Comparison of ENCODE assay signal across 10 mouse cellular contexts in the genomic region with DNA sequence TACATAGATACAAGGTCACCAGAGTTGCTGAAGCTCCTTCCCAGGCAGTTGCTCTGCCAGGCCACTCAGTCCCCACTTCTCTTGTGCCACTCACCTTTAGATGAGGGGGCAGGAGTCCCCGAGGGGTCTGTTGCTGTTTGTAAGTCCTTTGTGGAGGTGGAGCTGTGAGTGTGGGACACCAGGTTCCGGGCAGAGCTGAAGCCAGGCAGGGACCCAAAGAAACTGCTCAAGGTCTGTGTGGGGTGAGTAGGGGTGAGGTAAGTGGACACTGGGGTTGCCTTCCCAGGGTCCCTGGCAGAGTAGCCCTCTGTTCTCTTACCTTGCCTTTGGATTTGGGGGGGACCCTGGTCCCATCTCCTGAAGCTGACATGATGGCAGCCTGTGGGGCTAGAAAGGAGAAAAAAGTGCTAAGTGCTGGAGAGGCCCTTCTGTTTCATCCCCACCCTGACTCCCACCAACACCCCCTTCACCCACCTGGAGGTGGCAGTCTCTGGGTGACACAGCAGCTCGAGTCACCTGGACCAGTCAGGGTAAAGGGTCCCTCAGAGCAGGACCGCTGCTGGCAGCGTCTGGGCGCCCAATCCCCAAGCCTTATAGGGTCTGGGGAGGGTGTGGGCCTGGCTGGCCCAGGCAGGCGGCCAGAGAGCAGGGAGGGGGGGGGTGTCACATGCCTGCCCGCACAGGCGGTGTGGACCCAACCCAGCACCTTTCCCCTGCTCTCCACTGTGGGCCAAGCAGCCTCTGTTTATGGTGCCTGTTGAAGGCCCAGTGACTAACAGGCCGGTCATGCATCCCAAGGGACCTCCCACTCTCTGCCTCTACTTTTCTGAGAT. TPM values are rescaled to one million over a fixed set of nuclear protein-coding genes. Genes with fewer than 3 reads are reported as not detected.
DNase-seq lines count a peak whose midpoint lies in the region; ATAC-seq and TF ChIP-seq lines count a peak whose summit lies in the region.
"Had no signal": no experiment of that assay in that cellular context is flagged by ENCODE, and none has a peak within 500 bp of the region (broad histone marks: within the 10 kb centered on the region; RNA-seq: fewer than 3 reads in every experiment).

A gene (minus strand): TSS at position 585 of the 833 bp plus-strand sequence.

- H3K4me3 ChIP-seq in lung, adult 2 months (replicated peaks; ENCODE audit: extremely low read depth, low read depth, low read length) = no peak within 1 kb of the TSS
- no peak within 1 kb of the TSS for H3K4me3 ChIP-seq in liver, postnatal 0 days (ENCODE audit: low read depth, low read length)

- H3K27ac ChIP-seq in liver, postnatal 0 days (ENCODE audit: low read depth) = no peak within 1 kb of the TSS; the same call in 1 of the 2 replicates
- H3K27ac ChIP-seq: macrophage had no signal

- no peaks in the 10 kb centered on the region for H3K4me1 ChIP-seq in lung, adult 2 months (ENCODE audit: control insufficient read depth, insufficient read depth, low read length)
- peaks cover 13% of the 10 kb centered on the region for H3K4me1 ChIP-seq in liver, postnatal 0 days (ENCODE audit: insufficient read depth)

- 48% methylated on average over 10 of the region's 10 CpGs for WGBS in lung, adult 2 months
- WGBS in liver, postnatal 0 days (ENCODE audit: insufficient replicate concordance) = 68% methylated on average over 9 of the region's 10 CpGs

- no peak for TF ChIP-seq EP300 in liver, postnatal 0 days (IDR thresholded peaks at IDR 0.05; ENCODE audit: low read depth)

- no peaks in the 10 kb centered on the region for H3K27me3 ChIP-seq in liver, postnatal 0 days (ENCODE audit: insufficient read depth, low read length)

- TF ChIP-seq CTCF in lung, adult 2 months (IDR thresholded peaks at IDR 0.05; ENCODE audit: insufficient read depth, low read length) = no peak
- TF ChIP-seq CTCF in liver, postnatal 0 days (IDR thresholded peaks at IDR 0.05; ENCODE audit: low read depth) = no peak

- H3K9me3 ChIP-seq in liver, postnatal 0 days (ENCODE audit: low read length) = no peaks in the 10 kb centered on the region

- TF ChIP-seq POLR2A in lung, adult 2 months (IDR thresholded peaks at IDR 0.05; ENCODE audit: borderline replicate concordance, extremely low read depth, low read depth, low read length) = no peak

- H3K9ac ChIP-seq in liver, postnatal 0 days (replicated peaks) = no peak within 1 kb of the TSS
- H3K9ac ChIP-seq: forebrain, postnatal 0 days had no signal

- peaks cover 2% of the 10 kb centered on the region; the same call in 1 of the 2 replicates for H3K36me3 ChIP-seq in liver, postnatal 0 days (replicated peaks; ENCODE audit: insufficient read depth, low read length)

- peak; percentile 37 for ATAC-seq in liver, postnatal 0 days

- no peak within 1 kb of the TSS for H3K4me2 ChIP-seq in liver, postnatal 0 days (ENCODE audit: low read depth, low read length)

- DNase-seq in lung, adult 2 months = no peak
- DNase-seq in lung, postnatal 4 days = no peak
- DNase-seq in adrenal gland, postnatal 10 days = peak; percentile 79
- peak; percentile 8 to 25 for DNase-seq in gastrocnemius, postnatal 4 days (ENCODE audit: low spot score in 2 of 2)
- DNase-seq in liver, postnatal 0 days = peak; percentile 40
- DNase-seq in cerebellum, adult 8-10 months = no peak
- no peak for DNase-seq in right cerebral cortex, adult 2 months (ENCODE audit: low spot score in 2 of 2)
- no peak for DNase-seq in kidney, adult 11 months
- DNase-seq: forebrain, postnatal 0 days had no signal

RNA-seq across cellular contexts. Expression of the gene that starts here (rescaled TPM):
- 25.2 and 38.9 TPM in 2 replicates for polyA plus RNA-seq in lung, adult 2 months (2012; rRNA removed)
- 10 to 100 TPM; 75.7 to 89.2 TPM for total RNA-seq in adrenal gland, postnatal 10 days (2021)
- total RNA-seq in gastrocnemius, postnatal 4 days (2021) = 10 to 100 TPM; 60.0 to 80.1 TPM
- polyA plus RNA-seq in liver, postnatal 0 days (2015; fragmentation: Nextera tagmentation; extraction: Ambion mirVana) = 0.12 and 0.24 TPM in 2 replicates
- polyA plus RNA-seq: macrophage had no signal

Comparison
In these comparisons a context has a peak if more than half of its experiments do, and no peak if none do; other contexts are left out.
1. RNA of the gene that starts here (polyA plus RNA-seq): 25.2 to 38.9 TPM in lung, adult 2 months; 0.12 to 0.24 TPM in liver, postnatal 0 days; every median in the first group is over 10 times any median in the second.
2. Peak in DNase-seq and ATAC-seq in liver, postnatal 0 days; RNA of the gene not detected or under 1 TPM.
3. DNase-seq: peak in adrenal gland, postnatal 10 days (single experiment) and gastrocnemius, postnatal 4 days (2 of 2); none in lung, adult 2 months (single experiment), lung, postnatal 4 days (0 of 2), cerebellum, adult 8-10 months (single experiment), right cerebral cortex, adult 2 months (0 of 2) and kidney, adult 11 months (single experiment).